Mouse (Mus musculus) gastrocnemius, postnatal 4 days (tissue): ENCODE data around the gene Msmb. TPM values are rescaled to one million over a fixed set of nuclear protein-coding genes. Genes with fewer than 3 reads are reported as not detected.
"Not testable (repeated sequence)": the region's sequence is repeated elsewhere in the genome, so short reads cannot be mapped to it uniquely, and the experiment has no call there.

Source experiments
- DNase-seq, 2 experiments: peaks; one replicate each; pipeline ENCODE4 v3.0.0; 2021 to 2022; ENCODE audit warnings: low spot score in 2 of 2, mixed read lengths in 2 of 2
- long read RNA-seq, 2 experiments: library from polyadenylated mRNA; stranded (forward); transcript quantifications; one replicate each; pipeline ENCODE4 v2.0.0; 2021
- total RNA-seq, 2 experiments: library from RNA; stranded (reverse); gene quantifications; 2 replicates each; pipeline ENCODE4 v1.2.3; 2021

The Msmb gene
- total RNA-seq = not detected
- long read RNA-seq, experiment 1 = 0 reads
- long read RNA-seq, experiment 2 = 0 reads

DNA sequence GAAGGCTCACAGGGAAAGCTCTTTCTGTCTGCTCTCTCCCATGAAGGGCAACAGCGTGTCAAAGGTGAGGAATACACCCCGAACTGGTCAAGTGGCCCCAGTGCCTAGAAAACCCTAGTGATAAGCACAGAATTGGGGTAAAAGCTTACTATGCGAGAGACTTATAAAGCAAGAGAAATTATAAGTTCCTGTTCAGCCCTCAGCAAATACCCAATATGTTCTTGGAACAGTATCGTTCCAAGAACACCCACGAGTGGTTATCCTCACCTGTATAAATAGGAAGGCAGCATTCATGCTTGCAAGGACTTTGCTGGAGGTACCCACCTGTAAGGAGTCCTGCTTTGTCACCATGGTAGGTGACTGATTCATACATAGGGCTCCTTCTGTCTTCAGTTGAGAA, at the start of gene Msmb:
Msmb (plus strand) TSS at position 301 of the 400 bp plus-strand sequence.
- no peak for DNase-seq

DNA sequence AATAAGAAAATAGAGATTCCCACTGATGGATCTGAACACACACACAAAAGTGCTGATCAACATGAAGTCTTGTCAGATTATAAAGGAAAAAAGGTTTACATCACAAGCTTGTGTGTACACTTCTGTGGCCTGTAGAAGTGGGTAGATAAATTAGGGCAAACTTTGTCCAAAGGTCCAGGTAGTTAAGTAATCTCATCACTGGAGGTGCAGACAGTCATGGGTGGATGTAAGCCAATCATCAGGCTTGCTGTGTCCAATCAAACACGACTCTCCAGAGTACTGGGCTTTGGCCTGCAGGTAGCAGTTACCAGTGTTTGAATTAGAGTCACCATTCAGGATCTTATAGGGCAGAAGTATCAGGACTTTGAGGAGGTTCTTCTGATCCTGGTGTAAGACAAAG, 48.8 kb upstream of the Msmb start:
- DNase-seq = no peak

DNA sequence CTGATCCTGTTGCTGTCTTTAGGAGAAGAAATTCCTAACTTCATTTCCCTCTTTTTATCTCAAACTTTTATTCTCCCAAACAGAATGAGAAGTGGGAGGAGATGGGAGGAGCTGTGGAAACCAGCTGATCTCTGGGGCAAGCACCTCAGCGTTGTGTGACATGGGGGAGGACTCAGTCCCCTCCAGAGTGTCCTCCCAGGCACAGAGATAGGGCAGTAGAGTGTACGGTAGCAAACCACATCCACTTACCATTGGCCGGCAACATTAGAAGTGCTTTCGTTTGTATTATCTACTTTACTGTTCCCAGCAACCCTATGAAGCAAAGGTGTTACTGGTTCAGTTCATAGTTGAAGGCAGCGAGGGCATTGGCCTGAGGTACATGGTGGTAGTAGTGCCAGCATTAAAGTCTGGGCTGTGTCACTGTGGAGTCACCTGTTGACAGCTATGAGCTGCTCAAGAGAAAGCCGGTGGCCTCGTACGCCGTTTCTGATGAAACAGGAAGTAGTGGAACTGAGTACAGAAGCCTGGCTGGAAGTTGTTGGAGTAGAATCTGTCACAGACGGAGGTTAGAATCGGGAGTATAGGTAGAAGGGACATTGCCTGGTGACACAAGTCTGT, 48.2 kb upstream of the Msmb start:
- no peak for DNase-seq

DNA sequence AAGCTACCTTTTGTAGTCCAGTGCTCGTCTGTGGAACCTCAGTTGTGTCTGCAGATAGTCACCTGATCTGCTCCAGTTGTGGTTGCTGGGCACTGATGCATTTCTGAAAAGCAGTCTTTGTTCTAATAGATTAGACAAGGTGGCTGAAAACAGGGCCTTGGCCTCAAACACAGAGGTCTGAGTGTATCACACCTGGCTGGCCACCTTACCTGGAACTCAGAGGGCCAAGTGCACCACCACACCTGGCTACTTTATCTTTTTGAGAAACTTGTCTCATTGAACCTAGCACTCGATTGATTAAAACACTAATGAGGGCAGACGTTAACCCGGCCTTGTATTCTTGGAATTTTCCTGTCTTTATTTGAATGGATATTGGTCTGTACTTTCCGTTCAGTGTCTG, 46.2 kb upstream of the Msmb start:
- no peak for DNase-seq

DNA sequence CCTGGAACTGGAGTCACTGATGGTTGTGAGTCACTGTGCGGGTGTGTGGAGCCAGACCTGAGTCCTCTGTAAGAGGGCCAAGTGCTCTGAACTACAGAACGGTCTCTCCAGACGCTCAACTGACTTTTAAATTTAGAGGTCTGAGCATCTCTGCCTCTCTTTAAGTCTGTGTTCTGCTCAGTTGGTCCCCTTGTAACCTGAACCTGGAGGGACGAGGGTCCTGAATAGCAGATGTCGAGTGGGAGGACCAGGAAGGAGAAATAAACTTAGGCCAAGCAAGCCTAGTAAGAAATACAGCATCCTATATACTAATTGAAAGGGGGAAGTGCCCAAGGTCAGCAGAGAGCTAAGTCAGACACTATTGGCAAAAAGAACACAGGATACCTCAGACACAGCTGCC, 45.1 kb upstream of the Msmb start:
- DNase-seq = no peak

DNA sequence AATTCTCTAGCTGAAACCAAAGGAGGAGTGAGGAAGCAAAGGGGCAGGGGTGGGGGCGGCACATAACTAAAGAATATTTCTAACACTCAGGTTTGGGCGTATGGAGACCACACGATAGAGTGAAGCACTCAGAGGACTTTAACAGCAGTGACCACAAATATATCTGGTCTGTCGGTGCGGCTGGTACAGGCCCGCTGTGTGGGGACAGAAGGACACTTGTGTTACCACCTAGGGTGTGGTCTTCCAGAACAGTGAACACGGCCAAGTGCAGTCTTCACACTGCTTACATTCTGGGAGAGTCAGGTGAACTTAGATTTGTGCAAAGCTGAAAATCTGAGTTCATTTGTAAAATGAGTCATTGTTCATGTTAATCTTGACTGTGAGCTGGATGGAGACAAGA, 44.1 kb upstream of the Msmb start:
- no peak for DNase-seq

- no peak for DNase-seq
Measured at GRCm38 (mm10) chr14:32098951-32099350, 42.9 kb upstream of the Msmb start.

- no peak for DNase-seq
Measured at GRCm38 (mm10) chr14:32103556-32103955, 38.3 kb upstream of the Msmb start.

GRCm38 (mm10) chr14:32105663-32106062, 36.2 kb upstream of the Msmb start:
- DNase-seq = no peak

DNA sequence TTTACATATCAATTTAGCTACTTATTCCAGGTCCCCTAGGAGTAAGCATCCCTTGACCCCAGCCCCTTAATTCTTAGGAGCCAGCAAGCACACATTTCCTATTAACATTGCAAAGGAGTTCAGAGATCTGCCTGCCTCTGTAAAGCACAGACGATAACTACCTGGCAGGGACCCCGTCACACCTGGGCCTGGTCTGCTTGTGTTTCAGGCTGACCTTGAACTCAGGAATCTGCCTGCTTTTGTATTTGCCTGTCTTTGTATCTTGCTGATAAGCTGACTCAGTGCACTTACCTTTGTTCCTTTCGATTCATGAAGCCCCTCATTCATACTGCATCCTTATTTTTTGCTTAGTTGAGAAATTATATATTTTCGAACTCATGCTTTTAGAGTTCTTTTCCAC, 34.9 kb upstream of the Msmb start:
- DNase-seq = no peak

DNA sequence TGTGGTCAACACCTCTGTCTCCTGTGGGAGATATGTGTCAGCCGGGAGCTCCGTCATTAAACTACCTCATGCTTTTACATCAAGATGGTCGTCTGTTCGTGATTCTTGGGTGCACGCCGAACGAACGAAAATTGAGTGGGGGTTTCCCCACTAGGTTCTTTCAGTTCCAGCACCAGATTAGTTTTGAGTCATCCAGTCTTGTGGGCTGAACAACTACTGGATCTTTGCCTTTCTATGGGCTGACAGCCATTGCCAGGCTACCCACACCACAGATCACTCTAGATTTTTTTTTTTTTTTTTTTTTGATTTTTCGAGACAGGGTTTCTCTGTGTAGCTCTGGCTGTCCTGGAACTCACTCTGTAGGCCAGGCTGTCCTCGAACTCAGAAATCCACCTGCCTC, 29.7 kb upstream of the Msmb start:
- not testable (repeated sequence) for DNase-seq

DNA sequence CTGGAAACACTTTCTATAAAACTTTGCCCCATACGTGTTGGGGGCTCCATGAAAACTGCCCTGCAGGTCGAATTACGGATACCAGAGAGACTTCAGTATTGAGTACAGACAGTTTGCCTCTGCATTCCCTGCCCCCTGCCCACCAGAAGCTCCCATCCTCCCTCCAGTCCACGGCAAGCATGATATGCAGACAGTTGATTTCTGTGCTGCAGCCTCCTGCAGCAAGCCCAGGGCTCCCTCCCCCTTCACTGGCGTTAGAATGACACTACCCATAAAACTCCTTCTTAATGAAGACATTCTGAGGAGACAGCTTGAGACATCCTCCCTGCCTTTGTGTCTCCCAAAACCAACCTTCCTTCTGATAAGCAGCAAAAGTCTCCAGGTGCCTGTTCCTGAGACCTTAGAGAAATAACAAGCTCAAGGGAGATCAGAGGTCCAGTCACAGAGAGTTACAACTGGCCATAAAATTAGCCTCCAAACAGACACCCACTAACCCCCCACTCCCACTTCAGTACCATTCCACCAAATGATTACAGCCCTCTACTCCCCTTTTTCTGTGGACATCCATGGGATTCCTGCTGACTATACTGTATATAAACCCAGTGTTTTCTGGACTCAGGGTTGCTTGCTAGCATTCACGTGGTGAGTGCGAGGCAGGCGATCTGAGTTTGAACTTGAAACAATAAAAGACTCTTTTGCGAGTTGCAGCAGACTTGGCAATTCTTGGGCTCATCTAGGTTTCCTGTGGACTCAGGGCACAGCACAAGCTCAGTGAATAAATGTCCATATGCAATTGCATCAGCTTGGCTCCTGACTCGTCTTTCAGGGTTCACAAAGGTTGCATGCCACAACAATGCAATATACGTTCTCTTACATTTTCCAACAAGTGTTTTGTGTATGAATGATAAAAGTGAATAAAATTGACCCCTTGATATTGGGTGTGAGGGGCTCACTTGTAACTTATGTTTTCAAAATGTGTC, 20.6 kb upstream of the Msmb start:
- no peak for DNase-seq

- no peak for DNase-seq
Measured at GRCm38 (mm10) chr14:32121920-32122315, 19.9 kb upstream of the Msmb start.

DNA sequence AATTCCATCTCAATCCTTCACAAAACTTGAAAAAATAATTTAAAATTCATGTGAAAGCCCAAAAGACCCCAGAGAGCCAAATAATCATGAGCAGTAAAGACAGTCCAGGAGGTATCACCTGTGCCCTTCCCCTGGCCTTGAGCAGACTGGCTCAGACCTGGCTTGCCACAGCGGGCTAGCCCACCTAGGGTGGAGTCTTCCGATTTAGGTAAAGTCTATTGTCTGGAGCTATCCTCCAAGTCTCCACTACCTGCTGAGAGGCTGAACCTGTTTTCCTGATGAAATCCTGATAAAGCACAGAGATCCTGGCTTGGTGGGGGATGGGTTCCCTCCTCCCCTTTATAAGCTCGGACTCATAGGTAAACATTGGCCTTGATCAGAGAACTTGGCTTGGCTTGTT, 17.6 kb upstream of the Msmb start:
- DNase-seq = no peak

DNA sequence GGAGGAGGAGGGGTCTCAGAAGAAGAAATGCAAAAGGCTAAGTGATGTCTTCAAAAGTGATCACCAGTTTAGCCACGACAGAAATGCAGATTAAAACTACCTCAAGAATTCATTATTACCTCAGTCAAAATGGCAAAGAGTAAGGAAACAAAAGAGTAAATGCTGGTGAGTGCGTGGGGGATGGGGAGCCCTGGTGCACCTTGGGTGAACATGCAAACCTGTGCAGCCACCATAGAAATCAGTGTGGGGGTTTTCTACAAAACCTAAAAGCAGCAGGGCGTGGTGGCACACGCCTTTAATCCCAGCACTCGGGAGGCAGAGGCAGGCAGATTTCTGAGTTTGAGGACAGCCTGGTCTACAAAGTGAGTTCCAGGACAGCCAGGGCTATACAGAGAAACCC, 16.6 kb upstream of the Msmb start:
- DNase-seq = not testable (repeated sequence)

DNA sequence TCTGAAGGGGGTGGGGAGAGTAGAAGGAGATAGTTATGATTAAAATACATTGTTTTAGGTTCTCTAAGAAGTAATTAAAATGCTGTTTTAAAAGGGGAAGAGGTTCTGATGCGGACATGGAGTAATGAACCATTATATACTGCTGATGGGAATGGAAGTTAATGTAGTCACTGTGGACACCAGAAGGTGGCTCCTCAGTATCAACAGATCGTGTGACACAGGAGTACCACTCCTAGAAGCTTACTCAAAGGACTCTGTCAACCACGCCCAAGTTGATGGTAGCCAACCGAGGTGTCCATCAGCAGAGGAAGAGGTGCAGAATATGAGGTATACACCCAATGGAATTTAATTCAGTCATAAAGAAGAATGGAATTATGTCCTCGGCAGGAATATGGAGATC, 13.4 kb upstream of the Msmb start:
- no peak for DNase-seq

DNA sequence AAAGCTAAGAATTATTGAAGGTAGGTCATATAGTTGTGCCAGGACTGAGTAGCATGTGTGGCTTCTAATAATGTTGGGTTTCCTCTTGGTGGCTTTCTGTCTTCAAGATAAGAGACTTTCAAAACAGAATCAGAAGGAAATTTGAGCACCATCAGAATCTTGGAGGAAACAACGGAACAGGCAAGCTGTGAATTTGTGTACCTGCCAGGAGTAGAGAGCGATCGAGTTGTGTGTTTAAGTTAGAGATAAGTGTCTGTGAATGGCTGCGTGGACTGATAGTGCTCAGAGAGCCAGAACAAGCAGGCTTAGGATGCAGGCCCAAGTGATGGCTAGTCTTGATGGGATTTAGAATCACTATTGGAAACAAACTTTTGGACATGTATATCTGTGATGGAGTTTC, 10.0 kb upstream of the Msmb start:
- DNase-seq = no peak

DNA sequence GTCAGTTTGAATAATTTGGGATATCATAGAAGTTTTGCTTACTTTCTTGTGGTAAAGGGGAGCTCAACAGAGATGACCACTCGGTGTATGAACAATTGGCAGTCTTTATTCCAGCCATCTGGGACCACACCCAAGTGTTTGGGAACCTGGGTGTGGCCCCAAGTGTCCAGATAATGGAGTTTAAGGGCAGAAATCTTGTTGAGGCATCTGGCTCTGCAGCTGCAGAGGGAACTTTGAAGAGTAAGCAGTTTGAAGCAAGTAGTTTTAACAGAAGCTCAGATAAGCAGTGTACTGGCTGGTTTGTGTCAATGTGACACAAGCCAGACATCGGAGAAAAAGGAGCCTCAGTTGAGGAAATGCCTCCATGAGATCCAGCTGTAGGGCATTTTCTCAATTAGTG, 7.5 kb upstream of the Msmb start:
- DNase-seq = no peak

GRCm38 (mm10) chr14:32136467-32136866, 5.4 kb upstream of the Msmb start:
- not testable (repeated sequence) for DNase-seq

GRCm38 (mm10) chr14:32140359-32140965, 1.4 kb upstream of the Msmb start:
- no peak for DNase-seq

DNA sequence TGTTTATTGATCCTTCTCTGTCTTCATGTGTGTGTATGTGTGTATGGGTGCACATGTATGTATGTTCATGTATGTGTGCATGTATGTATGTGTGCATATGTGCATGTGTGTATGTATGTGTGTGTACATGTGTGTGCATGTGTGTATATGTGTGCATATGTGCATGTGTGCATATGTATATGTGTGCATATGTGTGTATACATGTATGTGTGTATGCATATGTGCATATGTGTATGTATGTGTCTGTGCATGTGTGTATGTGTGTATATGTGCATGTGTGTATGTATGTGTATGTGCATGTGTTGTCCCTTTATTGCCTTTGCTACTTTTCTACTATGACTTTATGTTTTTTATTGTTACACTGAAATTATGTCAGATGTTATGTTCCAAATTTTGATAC, 2.9 kb downstream of the Msmb start:
- no peak for DNase-seq

- no peak for DNase-seq
Measured at GRCm38 (mm10) chr14:32145401-32145800, 3.6 kb downstream of the Msmb start.
